Mouse (Mus musculus): ENCODE measurements around the gene Olfr875. TPM values are rescaled to one million over a fixed set of nuclear protein-coding genes. Genes with fewer than 3 reads are reported as not detected.
"Not testable (repeated sequence)": the region's sequence is repeated elsewhere in the genome, so short reads cannot be mapped to it uniquely, and the experiment has no call there.

Gene Olfr875
- polyA plus RNA-seq, 1 experiment from 2014 or later: not detected

GRCm38 (mm10) chr9:37782766-37783260 lies 11.2 kb downstream of the Olfr875 start:
- peaks cover 4% of the 10 kb centered on the region for H3K4me1 ChIP-seq (ENCODE audit: control insufficient read depth, insufficient read depth, low read length)
- 5% methylated on average over 7 of the region's 7 CpGs for WGBS (ENCODE audit: insufficient replicate concordance)
- H3K4me2 ChIP-seq: peak overlapping the region; percentile 59
- H3K36me3 ChIP-seq (ENCODE audit: control insufficient read depth, insufficient read depth, low read length): no peaks in the 10 kb centered on the region
- H3K4me3 ChIP-seq (ENCODE audit: low read depth, low read length): peak overlapping the region; percentile 25
- peak overlapping the region; percentile 29; the same call in 1 of the 2 replicates for H3K27ac ChIP-seq (ENCODE audit: low read depth, low read length)
- H3K27me3 ChIP-seq (ENCODE audit: control insufficient read depth, insufficient read depth, low read length): no peaks in the 10 kb centered on the region
- H3K9ac ChIP-seq (ENCODE audit: low read depth, low read length): peak overlapping the region; percentile 69
- no peaks in the 10 kb centered on the region for H3K9me3 ChIP-seq (replicated peaks; ENCODE audit: control insufficient read depth, low read length)
- peak; percentile 80 for ATAC-seq (replicated peaks; ENCODE audit: insufficient number of reproducible peaks, low FRiP score, low TSS enrichment)

- not testable (repeated sequence) for H3K4me1 ChIP-seq (ENCODE audit: control insufficient read depth, insufficient read depth, low read length); H3K27me3 ChIP-seq (ENCODE audit: control insufficient read depth, insufficient read depth, low read length); H3K9ac ChIP-seq (ENCODE audit: low read depth, low read length); H3K4me3 ChIP-seq (ENCODE audit: low read depth, low read length); H3K36me3 ChIP-seq (ENCODE audit: control insufficient read depth, insufficient read depth, low read length); H3K9me3 ChIP-seq (replicated peaks; ENCODE audit: control insufficient read depth, low read length); H3K27ac ChIP-seq (ENCODE audit: low read depth, low read length)
- 0 out of 2 replicates have a peak, but pooled peaks have one; percentile 10 for ATAC-seq (replicated peaks; ENCODE audit: insufficient number of reproducible peaks, low FRiP score, low TSS enrichment)
- WGBS (ENCODE audit: insufficient replicate concordance): 57% methylated on average over 11 of the region's 15 CpGs
- H3K4me2 ChIP-seq: peak overlapping the region; percentile 59; the same call in 1 of the 2 replicates
Measured at GRCm38 (mm10) chr9:37783394-37784387, 12.0 kb downstream of the Olfr875 start.

- no peak overlapping the region for H3K4me3 ChIP-seq (ENCODE audit: low read depth, low read length)
- H3K27ac ChIP-seq (ENCODE audit: low read depth, low read length): no peak overlapping the region
- H3K4me1 ChIP-seq (ENCODE audit: control insufficient read depth, insufficient read depth, low read length): peaks cover 4% of the 10 kb centered on the region
- no peaks in the 10 kb centered on the region for H3K9me3 ChIP-seq (replicated peaks; ENCODE audit: control insufficient read depth, low read length)
- no peaks in the 10 kb centered on the region for H3K36me3 ChIP-seq (ENCODE audit: control insufficient read depth, insufficient read depth, low read length)
- no peaks in the 10 kb centered on the region for H3K27me3 ChIP-seq (ENCODE audit: control insufficient read depth, insufficient read depth, low read length)
- no peak for ATAC-seq (replicated peaks; ENCODE audit: insufficient number of reproducible peaks, low FRiP score, low TSS enrichment)
- H3K9ac ChIP-seq (ENCODE audit: low read depth, low read length): no peak overlapping the region
- 48% methylated on average over 2 of the region's 2 CpGs for WGBS (ENCODE audit: insufficient replicate concordance)
- no peak overlapping the region for H3K4me2 ChIP-seq
Measured at GRCm38 (mm10) chr9:37786411-37786810, 14.8 kb downstream of the Olfr875 start.

- no peak for ATAC-seq (replicated peaks; ENCODE audit: insufficient number of reproducible peaks, low FRiP score, low TSS enrichment)
- no peak overlapping the region for H3K27ac ChIP-seq (ENCODE audit: low read depth, low read length)
- H3K27me3 ChIP-seq (ENCODE audit: control insufficient read depth, insufficient read depth, low read length): no peaks in the 10 kb centered on the region
- no peaks in the 10 kb centered on the region for H3K36me3 ChIP-seq (ENCODE audit: control insufficient read depth, insufficient read depth, low read length)
- H3K4me2 ChIP-seq: no peak overlapping the region
- H3K4me3 ChIP-seq (ENCODE audit: low read depth, low read length): no peak overlapping the region
- 69% methylated on average over 4 of the region's 4 CpGs for WGBS (ENCODE audit: insufficient replicate concordance)
- no peaks in the 10 kb centered on the region for H3K9me3 ChIP-seq (replicated peaks; ENCODE audit: control insufficient read depth, low read length)
- H3K4me1 ChIP-seq (ENCODE audit: control insufficient read depth, insufficient read depth, low read length): no peaks in the 10 kb centered on the region
- no peak overlapping the region for H3K9ac ChIP-seq (ENCODE audit: low read depth, low read length)
Measured at GRCm38 (mm10) chr9:37802055-37802454, 30.4 kb downstream of the Olfr875 start.

GRCm38 (mm10) chr9:37802731-37803130 lies 31.1 kb downstream of the Olfr875 start, which contains the start of gene Olfr876:
Olfr876 (plus strand) TSS chr9:37803031.
- Histone ChIP-seq H3K27ac (ENCODE audit: low read depth, low read length) (no peak within 1 kb of the TSS), H3K4me1 (ENCODE audit: control insufficient read depth, insufficient read depth, low read length) (no peaks in the 10 kb centered on the region), H3K4me3 (ENCODE audit: low read depth, low read length) (no peak within 1 kb of the TSS), H3K9me3 (replicated peaks; ENCODE audit: control insufficient read depth, low read length) (no peaks in the 10 kb centered on the region), H3K36me3 (ENCODE audit: control insufficient read depth, insufficient read depth, low read length) (no peaks in the 10 kb centered on the region), H3K9ac (ENCODE audit: low read depth, low read length) (no peak within 1 kb of the TSS), H3K27me3 (ENCODE audit: control insufficient read depth, insufficient read depth, low read length) (no peaks in the 10 kb centered on the region), H3K4me2 (no peak within 1 kb of the TSS)
- ATAC-seq (replicated peaks; ENCODE audit: insufficient number of reproducible peaks, low FRiP score, low TSS enrichment): no peak

- no peak overlapping the region for H3K4me2 ChIP-seq
- no peak for ATAC-seq (replicated peaks; ENCODE audit: insufficient number of reproducible peaks, low FRiP score, low TSS enrichment)
- no peak overlapping the region for H3K27ac ChIP-seq (ENCODE audit: low read depth, low read length)
- no peaks in the 10 kb centered on the region for H3K27me3 ChIP-seq (ENCODE audit: control insufficient read depth, insufficient read depth, low read length)
- H3K4me1 ChIP-seq (ENCODE audit: control insufficient read depth, insufficient read depth, low read length): no peaks in the 10 kb centered on the region
- H3K9ac ChIP-seq (ENCODE audit: low read depth, low read length): no peak overlapping the region
- no peak overlapping the region for H3K4me3 ChIP-seq (ENCODE audit: low read depth, low read length)
- no peaks in the 10 kb centered on the region for H3K36me3 ChIP-seq (ENCODE audit: control insufficient read depth, insufficient read depth, low read length)
- no peaks in the 10 kb centered on the region for H3K9me3 ChIP-seq (replicated peaks; ENCODE audit: control insufficient read depth, low read length)
Measured at GRCm38 (mm10) chr9:37807235-37807634, 35.6 kb downstream of the Olfr875 start.

GRCm38 (mm10) chr9:37808456-37808855 lies 36.8 kb downstream of the Olfr875 start:
- H3K4me3 ChIP-seq (ENCODE audit: low read depth, low read length): no peak overlapping the region
- H3K9ac ChIP-seq (ENCODE audit: low read depth, low read length): no peak overlapping the region
- WGBS (ENCODE audit: insufficient replicate concordance): 78% methylated on average over 3 of the region's 3 CpGs
- no peak overlapping the region for H3K27ac ChIP-seq (ENCODE audit: low read depth, low read length)
- H3K27me3 ChIP-seq (ENCODE audit: control insufficient read depth, insufficient read depth, low read length): no peaks in the 10 kb centered on the region
- no peaks in the 10 kb centered on the region for H3K4me1 ChIP-seq (ENCODE audit: control insufficient read depth, insufficient read depth, low read length)
- no peaks in the 10 kb centered on the region for H3K9me3 ChIP-seq (replicated peaks; ENCODE audit: control insufficient read depth, low read length)
- ATAC-seq (replicated peaks; ENCODE audit: insufficient number of reproducible peaks, low FRiP score, low TSS enrichment): no peak
- no peaks in the 10 kb centered on the region for H3K36me3 ChIP-seq (ENCODE audit: control insufficient read depth, insufficient read depth, low read length)
- H3K4me2 ChIP-seq: no peak overlapping the region

- no peak overlapping the region for H3K27ac ChIP-seq (ENCODE audit: low read depth, low read length)
- no peaks in the 10 kb centered on the region for H3K9me3 ChIP-seq (replicated peaks; ENCODE audit: control insufficient read depth, low read length)
- no peaks in the 10 kb centered on the region for H3K27me3 ChIP-seq (ENCODE audit: control insufficient read depth, insufficient read depth, low read length)
- H3K4me3 ChIP-seq (ENCODE audit: low read depth, low read length): no peak overlapping the region
- no peaks in the 10 kb centered on the region for H3K4me1 ChIP-seq (ENCODE audit: control insufficient read depth, insufficient read depth, low read length)
- no peaks in the 10 kb centered on the region for H3K36me3 ChIP-seq (ENCODE audit: control insufficient read depth, insufficient read depth, low read length)
- no peak for ATAC-seq (replicated peaks; ENCODE audit: insufficient number of reproducible peaks, low FRiP score, low TSS enrichment)
- 57% methylated on average over 2 of the region's 2 CpGs for WGBS (ENCODE audit: insufficient replicate concordance)
- H3K9ac ChIP-seq (ENCODE audit: low read depth, low read length): no peak overlapping the region
- H3K4me2 ChIP-seq: no peak overlapping the region
Measured at GRCm38 (mm10) chr9:37808976-37809375, 37.3 kb downstream of the Olfr875 start.
